Mouse (Mus musculus): Measurements from ENCODE around the gene Ulk3.

Gene Ulk3

DNA sequence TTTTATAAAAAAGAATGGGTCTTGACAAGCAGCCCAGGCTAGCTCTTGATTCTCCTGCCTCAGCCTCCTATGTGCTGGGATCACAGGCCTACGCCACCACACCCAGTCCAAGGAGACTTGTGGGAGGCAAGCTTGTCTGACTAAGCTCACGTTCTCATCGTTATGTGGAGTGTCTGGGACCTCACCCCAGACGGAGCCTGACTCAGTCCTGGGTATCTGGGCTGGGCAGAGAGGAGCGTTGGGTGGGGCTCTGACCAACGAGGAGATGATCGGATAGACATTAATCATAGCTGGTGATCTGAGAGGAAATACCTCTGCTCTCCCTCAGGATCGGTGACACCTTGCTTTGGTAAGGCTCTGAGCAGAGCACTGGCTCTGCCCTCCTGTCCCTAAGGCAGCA, 29.6 kb downstream of the Ulk3 start:
- no peak for DNase-seq

DNA sequence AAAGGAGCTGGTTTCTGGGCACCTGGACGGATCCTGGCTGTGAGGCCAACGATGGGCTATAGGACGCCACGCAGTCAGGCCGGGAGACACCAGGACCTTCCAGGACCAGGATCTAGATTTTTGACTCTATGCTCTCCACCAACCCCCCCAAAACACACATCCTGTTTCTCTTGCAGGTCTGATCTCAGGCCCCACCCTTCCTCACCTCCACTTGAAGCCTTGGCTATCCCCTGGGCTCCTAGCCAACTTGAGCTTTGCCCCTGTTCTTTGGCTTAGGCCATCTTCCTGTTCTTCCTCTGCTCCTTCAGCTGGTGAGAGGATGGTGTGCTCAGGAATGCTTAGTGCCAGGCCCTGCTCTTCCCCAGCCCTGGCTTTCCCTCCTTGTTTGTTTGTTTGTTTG, 31.4 kb downstream of the Ulk3 start, which contains the start of gene Lman1l:
Gene Lman1l, minus strand, starts transcription at position 101 of the 400 bp plus-strand sequence.
- no peak for DNase-seq

DNA sequence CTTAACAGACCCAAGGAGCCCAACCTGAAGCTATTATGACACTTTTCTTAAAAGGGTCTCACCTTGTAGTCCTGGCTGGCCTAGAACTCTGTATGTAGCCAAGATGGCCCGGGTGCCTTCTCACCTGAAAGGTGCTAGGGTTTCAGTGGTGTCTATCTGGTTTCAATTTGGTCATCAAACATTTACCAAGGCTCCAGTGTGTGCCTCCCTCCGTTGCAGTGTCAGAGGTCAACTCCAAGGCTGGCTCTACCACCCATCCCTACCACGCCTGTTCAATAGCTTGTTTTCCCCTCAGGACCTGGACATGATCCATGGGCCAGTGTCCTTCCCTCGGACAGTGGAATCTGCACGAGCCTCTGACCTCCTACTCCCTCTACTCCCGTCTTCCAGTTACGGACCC, 35.0 kb downstream of the Ulk3 start:
- no peak for DNase-seq

DNA sequence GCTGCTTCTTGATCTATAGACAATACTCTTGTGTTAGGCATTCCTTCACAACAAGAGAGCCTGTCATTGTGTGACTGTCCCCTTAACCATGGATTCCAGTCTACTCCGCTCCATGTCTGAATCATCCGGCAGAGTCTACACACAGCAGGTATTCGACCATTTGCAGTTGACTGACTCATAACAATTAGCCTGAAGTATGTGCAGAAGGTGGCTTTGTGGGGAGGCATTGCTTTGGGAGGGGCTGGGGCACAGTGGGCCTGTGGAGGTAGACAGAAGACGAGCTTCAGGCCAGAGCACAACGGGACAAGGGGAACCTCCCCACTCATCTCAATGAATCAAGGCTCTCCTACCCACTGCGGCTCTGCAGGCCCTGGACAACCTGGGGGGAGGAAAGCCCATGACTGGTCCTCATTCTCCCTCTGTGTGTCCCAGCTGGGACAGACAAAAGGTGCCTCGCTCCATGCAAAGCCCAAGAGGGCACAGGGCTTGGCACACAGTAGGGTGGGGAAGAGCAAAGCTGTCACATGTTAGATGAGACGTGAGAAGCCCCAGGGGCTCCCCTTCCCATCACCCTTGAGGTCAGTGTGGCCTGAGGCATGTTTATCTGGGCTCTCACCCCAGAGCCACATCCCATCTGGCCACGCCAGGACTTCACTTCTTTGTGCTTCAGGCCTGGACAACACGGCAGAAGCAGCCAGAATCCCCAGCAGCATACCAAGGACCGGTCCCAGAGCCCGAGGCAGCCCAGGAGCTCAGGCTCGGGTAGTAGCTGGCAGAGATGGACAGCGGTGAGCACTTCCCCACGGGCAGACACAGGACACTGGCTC, 36.6 kb downstream of the Ulk3 start:
- DNase-seq, result peak in 1 of 2 experiments; percentile 50

DNA sequence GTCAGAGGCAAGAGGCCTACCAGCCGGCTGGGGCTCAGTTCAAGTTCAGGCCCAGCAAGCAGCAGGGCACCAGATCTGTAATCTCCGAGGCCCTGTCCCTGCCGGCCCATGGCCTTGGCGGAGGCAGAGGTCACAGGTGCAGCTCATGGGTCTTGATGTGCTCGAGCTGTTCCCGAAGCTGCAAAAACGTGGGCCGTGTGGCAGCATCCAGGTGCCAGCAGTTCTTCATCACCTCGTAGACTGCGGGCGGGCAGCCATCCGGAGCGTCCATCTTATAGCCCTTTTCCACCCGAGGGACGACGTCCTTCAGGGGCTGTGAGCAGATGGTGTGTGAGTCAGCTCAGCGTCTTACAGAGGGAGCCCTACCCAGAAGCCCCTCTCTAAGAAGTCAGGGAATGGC, 37.9 kb downstream of the Ulk3 start:
- DNase-seq, result no peak

DNA sequence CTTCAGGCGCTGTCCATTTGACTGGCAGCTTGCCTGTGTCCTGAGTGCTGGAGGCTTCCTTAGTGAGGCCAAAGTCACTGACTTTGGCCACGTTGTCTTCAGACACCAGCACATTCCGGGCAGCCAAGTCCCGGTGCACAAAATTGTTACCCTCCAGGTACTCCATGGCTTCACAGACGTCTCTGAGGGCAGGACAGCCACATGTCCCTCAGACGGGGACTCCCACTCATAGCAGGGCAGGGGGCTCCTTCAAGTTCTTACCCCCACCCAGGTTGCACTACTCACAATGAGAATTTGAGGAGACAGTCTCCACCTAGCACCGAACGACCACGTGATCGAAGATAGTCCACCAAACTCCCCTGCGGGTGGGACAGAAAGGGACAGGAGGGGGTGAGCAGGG, 38.6 kb downstream of the Ulk3 start:
- no peak for DNase-seq

DNA sequence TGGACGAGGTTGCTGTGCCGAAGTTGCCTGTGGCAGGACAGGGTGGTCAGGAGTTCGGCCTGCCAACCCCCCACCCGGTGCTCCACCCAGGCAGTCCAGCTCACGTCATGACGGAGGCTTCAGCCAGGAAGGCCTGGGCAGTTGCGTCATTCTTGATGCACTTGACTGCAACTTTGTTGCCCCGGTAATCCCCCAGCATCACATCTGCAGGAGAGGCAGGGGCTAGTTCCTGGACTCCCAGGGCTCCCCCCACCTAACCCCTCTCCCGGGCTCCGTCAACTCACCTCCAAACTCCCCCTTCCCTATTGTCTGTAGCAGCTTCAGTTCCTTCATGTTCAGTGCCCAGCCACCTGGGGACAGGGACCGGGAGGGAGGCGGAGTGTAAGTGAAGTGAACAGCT, 39.5 kb downstream of the Ulk3 start:
- no peak for DNase-seq

DNA sequence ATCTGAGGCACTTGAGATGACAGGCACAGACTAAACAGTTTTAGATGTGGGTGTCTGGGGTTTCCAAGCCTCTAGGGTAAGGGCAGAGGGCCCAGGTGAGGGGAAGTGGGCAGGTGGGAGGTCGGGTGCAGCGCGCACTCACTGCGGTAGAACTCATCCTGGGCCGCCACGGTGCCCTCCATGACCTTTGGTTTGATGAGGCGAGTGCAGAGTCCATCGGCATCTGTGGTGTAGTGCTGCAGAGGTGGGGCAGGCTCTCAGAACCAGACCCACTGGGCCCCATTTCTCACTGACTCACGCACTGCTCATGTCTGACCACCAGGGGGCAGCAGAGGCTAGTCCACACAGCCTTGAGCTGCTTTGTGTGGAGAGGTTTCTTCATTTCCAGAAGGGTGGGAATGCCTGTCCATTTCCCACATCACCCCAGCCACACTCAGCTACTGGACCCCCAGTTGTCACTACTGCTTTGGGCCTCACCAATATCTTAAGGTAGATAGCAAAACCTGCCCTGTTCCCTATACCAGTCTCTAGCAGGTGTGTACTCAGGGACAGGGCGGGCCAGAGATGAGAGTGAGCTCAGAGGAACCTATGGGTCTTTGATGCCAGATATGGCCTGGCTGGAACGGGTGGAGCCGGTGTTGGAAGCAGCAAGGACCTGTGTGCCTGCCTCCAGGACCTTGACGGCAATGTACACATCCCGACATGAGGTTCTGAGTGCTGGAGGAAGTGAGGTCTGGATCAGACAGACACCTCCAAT, 40.0 kb downstream of the Ulk3 start:
- peak; percentile 78 to 83 for DNase-seq

DNA sequence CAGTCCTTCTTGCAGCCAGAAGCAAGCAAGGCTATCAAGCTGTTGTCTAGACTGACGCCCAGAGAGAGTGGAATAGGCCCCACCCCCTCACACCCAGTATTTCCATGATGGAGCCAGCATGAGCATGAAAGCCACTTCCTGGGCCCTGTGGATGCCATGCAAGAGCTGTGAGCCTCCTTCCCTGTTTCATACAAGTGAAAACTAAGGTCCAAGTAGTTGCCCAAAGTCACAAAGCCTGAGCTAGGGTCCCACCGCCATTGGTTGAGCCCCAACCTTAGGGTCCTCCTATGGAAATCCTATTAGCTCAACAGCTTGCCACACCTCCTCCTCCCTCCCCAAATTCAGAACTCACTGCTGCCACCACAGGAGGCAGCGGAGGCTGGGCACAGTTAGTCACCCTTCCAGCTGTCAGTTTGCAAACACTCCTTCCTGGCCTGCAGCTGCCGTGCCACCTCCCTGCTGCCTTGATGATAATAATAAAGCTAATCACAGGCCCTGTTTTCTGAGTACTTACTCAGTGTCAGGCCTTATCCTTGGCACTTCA, 44.3 kb downstream of the Ulk3 start:
- no peak for DNase-seq

DNA sequence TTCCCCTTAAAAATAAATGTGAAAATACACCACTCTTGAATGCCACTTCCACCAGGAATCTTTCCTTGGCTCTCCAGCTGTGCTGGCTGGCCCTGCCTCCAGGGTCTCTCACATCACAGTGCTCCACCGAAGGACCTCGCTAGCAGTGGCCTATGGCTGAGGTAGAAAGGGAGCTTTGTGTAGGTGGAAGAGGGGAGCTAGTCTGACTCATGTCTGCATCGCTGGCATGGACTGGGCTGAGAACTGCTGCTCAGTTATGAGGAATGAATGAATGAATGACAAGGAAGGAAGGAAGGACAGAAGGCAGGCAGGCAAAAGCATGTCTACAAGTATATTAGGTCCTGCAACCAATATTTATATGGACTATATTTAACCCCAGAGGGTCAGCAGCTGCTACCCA, 48.0 kb downstream of the Ulk3 start:
- DNase-seq, result no peak

DNA sequence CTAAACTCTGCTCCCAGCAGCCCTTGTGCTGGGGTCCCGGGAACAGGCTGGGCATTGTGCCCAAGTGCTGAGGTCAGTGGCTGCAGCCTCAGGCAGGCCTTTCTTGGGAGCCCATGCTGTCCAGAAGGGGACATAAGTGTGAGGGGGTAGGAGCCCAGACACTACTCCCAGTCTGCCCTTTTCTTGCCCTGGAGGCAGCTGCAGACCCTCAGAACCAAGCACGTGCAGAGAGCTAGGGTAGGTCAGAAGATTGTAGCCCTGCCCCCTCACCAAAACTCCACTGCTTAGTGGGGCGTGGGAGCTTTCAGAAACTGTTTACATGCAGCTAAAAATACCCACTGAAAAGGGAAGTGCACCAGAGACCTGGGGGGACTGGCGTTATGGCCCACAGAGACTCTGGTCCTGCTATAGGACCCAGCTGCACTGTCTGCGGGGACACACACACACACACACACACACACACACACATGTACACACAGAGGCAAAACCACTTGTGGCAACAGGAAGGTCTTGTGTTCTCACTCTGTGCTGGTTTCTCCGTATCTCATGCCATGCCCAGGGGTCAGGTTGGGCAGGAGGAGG, 48.6 kb downstream of the Ulk3 start:
- peak in 1 of 2 experiments; percentile 33 for DNase-seq

DNA sequence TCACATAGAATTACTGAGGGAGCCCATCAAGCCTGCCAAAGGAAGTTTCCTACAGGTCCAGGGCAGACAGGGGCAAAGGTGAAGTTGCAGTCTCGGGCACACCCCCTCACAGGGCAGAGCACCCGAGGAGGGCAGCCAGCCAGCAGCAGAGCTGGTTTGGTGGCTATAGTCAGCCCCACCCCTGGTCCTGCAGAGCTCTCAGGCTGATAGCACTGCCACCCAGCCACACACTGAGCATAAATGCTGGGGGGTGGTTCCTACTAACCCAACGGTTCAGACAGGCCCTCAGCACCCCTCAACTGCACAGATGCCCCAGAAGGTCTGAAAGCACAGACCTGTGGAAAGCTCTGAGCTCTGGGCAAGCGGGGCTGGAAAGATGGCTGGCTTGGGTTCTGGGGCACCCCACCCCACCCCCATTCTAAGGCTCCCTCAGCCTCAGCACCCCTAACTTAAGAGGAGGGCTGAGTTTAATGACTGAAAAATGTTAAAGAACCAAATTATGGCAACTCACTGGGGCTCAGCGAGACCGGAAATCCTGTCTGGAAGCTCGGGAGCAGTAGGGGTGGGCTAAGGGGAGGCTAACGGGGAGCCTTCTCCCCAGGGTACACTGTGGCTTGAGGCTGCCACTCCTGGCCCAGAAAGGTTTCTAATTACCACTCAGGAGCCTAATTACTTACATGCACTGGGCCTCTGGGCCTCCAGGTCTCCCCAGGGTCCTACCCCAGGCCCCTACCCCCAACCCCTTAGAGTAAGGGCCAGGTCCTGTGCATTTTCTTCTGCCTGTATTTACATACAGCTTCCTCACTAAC, 49.6 kb downstream of the Ulk3 start:
- no peak for DNase-seq

DNA sequence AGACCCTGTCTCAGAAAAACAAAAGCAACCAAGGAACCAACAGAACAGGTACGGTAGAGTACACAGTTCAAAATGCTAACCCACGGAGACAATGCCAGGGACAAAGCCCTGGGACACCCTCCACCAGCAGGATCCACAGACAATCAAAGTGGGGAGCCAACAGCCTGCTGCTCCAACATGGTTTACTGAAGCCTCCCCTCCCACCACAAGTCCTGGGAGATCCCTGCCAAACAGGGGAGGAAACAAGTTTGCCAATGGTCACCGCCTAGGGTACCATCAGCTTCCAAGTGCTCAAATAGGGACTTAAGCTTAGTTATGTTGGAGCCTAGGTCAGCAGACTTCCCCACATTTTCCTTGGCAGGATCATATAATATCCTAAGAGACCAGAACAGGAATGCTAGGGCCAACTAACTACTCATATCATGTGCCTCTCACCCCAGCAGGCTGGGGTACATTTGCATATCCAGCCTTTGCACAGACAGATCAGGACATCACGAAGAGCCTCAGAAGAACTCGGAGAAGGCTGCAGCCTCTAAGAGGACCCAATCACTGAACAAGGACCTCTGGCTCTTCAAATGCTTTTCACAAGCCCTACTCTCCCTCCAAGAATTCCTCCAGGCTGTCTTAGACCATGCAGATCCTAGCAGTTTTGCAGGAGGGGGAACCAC, 50.5 kb downstream of the Ulk3 start:
- no peak for DNase-seq

DNA sequence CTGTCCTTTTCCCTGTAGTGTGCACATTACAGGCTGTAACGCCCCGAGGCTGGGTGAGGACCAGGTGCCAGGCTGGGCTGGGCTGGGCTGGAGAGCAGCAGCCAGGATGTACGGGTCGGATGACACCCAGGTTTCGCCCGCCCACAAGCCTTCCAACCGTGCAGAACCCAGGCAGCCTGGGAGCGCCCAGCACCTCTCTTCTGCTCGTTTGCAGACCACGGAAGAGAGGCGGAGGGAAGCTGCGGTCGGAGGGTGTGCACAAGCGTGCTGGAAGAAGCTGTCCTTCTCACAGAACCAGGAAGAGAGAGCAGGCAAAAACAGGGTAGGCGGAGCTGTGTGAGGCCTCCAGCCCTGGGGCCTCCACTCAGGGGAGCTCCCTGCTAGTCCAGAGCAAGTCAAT, 51.1 kb downstream of the Ulk3 start:
- DNase-seq, result no peak

DNA sequence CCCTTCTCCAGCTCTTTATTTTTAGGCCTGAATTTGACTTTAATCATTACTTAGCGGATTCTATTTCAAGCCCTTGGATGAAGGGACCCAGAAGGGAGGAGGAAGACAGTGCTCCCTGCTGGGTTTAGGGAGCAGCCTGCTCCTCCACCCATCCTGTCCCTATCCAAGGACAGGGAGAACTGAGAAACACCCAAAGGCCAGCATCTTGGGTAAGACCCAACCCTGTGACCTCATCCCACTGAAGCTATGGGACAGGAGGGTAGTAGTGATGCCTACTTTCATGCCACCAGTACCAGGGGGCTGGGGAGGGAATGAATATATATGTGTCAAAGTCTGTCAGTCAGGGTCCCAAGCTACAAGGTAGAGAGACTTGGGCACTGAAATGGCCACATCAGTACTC, 51.8 kb downstream of the Ulk3 start:
- DNase-seq, result no peak

DNA sequence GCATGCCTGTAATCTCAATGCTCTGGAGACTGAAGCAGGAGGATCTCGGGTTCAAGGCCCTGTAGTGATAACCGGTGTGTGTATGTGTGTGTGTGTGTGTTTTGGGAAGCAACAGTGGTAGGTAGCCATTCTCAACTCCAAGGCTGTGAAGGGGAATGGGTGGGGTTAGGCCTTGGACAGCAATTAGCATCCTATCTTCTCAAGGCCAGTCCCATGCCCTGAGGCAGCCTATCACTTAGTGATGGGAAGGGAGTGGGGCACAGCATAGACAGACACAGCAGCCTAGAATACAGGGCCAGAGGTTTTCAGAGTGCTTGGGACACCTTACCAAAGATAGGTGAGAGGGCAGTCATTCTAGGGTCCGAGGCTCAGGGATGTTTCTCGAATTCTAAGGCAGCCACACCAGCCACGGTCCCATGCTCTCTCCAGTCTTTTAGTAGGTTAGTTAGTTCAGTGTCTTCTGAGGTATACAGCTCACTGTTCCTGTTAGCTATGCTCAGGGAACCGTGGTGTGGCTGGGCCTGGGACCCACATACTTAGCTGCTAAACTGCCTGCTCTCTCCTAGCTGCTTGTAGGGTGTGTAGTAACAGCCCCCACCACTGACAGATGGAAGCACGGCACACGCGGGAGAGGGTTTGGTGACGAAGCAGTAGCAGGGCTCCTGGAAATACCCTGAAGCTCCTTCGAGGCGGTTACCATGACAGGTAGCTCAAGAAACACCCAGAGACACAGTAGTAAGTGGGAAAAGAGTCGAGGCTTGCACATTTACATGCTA, 52.7 kb downstream of the Ulk3 start:
- no peak for DNase-seq

DNA sequence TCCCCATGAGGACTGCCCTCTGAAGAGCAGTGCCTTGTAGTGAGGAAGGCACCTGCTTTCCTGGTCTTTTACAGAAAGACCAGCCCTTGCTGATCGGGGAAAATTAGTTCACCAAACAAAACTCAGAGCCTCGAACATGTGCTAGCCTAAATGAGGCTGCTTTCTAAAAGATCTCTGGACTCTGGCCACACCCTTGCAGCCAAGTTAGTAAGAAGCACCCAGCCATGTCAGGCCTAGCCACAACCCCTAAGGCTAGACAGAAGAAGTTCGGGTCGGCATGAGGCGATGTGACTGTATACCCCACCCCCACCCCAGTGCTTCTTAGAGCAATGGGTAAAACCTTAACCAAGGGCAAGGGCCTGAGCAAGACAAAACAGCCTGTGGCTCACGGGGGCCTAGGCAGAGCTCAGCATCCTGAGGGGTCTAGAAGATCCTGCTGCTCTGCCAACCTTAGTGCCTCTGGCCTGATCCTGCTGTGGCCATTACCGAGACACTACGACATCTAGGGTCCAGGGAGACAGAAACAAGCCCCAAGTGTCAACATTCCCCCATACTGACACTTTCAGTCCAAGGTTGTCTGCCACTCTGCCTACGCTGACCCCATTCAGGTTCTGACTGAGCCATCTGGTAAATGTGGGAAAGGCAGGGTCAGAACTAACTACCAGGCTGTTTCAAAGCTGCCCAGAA, 54.1 kb downstream of the Ulk3 start:
- no peak for DNase-seq

DNA sequence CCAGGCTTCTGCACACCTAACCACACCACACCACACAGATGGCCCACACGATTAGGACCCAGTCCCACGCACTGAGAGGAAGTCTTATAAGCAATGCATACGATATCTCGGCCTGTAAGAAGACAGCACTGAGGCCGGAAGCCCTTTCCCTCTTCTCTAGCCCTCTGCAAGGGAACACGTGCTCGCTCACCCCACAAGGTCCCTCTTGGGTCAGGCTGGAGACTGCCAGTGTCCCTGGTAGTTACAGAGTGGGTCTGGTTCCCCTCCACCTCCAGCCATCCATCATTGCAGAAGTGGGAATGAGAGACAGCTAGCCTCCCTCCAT, 54.6 kb downstream of the Ulk3 start:
- no peak for DNase-seq

DNA sequence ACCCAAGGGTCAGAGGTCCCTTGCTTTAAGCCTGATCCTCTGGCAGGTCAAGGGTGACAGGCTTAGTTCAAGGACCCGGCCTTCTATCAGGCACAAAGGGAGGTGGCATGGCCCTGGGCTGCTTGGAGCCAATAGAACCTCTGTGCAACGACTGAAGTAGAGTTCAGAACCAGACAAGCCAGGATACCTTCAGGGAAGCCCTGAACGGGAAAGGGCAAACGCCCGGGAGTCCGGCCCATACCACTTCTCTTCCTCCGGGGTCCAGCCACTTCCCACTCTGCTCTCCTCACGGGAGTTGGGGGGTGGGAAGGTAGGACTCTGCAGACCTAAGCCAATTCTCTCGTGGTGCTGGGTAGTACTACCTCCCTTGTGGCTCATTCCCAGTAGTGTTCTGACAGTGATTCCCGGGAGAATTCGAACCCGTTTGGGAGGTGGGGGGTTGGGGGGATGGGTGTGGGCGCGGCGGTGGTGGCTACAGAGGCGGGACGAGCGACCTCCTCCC, 55.2 kb downstream of the Ulk3 start:
- no peak for DNase-seq

Measured in cerebellum, adult 18-20 months (tissue).